Mouse (Mus musculus) MEL-GATA-1-ER (cell line): ENCODE measurements around the gene Lilra6.
"Not testable (repeated sequence)": the region's sequence is repeated elsewhere in the genome, so short reads cannot be mapped to it uniquely, and the experiment has no call there.

Source experiments
- DNase-seq: peaks from one replicate; pipeline ENCODE4 v3.0.0-alpha.2; 2012; ENCODE audit warnings: low read depth; ENCODE audit errors: extremely low read depth

The Lilra6 gene

DNA sequence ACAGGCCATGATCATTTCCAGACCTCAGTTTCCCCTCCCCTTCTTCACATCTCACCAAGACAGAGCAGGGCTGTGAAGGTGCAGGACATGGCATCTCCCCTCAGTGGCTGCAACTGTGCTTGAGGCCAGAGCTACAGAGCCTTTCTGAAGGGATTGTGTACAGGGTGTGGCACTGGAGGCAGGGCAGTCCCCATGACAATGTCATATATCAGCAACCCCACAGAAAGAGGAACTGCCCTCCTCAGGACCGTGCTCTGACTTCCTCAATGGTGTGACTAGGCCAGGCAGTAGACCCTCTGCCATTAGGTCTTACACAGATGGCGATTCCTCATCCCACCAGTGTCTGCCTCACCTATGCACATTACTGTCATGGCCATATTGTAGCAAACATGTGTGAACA is at the start of gene Lilra6:
TSS of gene Lilra6 (minus strand) at position 117 of the 400 bp plus-strand sequence.
- peak; percentile 68 for DNase-seq

DNA sequence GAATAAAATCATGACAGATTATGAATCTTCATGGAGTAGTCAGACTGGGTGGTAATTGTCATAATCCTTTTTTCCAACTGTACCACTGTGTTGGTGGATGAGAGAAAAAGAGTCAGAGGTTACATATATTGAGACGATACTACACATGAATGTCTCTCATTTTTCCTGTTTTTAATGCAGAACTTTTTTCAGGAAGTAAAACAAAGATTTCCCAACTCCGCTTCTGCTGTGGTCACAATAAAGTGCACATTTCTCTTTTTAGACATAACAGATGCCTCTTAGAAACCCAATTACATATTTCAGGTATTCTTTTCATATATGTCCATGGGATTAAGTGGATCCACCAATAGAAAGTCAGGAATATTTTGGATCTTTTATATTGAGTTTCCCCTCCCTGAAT is 46.7 kb upstream of the Lilra6 start:
- no peak for DNase-seq

DNA sequence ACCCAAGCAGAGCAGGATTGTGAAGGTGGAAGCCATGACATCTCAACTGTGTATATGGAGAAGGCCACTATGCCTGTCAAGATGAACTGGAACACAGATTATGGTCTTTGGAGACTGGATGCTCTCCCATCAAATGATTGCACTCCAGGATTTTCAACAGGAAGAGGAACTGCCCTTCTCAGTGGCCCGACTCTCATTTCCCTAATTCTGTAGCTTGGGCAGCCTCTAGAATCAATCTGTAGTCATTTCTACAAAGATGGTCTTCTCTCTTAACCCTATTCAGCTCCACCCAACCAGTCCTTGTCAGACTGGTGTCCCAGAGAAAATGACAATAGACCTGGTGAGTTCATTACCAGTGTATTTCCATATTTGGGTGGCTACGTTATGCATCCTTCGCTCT is 42.1 kb upstream of the Lilra6 start:
- DNase-seq = no peak

DNA sequence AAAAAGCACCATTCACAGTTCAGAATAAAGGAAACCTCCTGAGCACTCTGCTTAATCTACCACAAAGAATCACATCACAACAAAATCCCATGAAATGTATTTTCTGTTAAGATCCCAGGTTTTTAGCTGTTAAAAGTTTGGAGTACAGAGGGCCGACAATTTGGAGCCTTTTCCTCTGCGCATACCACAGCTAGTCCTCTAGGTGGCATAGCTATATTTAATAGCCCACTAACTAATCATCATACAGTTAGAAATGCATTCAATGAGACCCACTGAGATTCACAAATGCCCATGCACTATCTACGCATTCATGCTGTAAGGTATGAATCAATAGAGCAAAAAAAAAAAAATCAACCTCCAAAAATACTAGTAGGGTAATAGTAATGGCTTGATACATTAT is 33.9 kb upstream of the Lilra6 start:
- peak; percentile 10 for DNase-seq

DNA sequence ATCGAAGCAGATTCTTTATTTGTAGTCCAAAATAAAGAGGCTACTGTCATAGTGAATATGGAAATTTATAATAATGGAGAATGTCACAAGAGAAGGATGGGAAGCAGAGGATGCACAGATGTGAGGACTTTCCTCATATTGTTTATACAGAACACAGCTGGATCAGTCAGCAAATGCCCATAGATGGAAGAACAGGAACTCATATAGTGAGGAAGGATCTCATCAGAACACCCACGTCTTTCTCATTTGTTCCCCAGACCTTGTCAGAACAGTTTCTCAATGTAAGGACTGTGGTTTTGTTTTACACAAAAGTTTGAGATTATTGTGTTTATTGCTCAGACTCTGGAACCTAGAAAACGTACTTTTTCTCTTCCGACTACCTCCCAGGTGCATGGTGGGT is 32.9 kb upstream of the Lilra6 start:
- no peak for DNase-seq

DNA sequence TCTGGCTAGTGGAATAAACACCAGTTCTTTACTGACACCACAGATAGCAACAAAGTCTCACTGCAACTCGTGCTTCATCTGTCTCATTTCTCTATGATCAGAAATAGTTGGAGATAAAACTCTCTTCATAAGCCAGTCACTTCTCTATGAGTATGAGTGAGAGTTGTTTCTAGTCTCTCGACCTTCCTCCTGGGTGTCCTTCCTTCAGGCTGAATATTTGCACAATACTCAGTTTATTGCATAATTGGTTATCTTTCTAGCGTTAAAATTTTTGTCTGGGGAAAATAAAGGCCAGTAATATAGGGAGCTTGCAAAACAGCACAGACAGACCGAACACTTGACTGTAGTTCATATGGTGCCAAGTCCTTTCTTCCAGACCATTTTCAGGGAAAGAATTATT is 30.8 kb upstream of the Lilra6 start:
- DNase-seq = no peak

DNA sequence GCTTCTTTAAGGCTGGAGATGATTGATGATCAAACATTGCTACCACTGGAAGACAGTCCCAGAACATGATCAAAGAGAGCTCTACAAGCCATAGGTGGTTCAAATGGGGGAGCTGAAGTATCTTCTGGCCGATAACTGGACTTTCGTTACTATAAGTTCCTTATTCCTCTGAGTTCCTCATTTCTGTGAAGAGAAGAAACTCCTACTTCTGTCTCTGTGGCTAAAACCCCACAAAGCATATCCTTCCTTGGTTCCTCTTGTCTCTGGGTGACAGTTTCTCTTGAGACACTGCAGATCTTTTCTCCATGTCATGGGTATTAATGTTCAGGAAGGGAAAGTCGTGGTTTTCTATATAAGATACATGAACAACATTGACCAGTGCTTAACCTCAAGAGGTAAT is 25.6 kb upstream of the Lilra6 start:
- peak; percentile 90 for DNase-seq

DNA sequence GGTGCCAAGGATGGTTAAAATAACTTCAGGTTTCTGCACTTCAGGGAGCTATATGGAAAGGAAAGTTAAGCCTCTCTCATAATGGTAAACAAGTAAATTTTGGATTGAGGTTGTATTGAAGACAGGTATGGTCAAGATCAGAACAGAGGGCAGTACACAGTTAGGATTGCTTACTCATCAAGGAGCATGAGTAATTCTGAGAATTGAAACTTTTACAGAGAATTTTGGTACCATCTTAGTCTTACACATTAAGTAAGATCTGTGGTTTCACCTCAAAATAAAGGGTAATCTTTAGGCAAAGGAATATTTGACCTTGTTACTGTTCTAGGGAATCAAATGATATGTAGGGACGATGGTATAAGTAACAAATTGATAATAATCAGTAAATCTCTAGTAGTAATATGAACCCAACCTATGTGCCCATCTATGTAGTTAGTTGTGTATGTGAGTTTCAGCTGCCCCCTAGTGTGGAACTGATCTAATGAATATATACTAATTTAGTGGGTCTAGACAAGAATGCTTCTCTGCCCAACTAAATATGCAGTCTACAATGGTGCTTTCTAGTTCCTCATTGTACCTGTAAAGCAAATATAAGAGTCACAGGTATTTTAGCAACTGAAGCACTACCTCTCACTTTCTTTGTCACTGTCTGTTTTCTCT is 24.7 kb upstream of the Lilra6 start:
- DNase-seq = peak; percentile 25

DNA sequence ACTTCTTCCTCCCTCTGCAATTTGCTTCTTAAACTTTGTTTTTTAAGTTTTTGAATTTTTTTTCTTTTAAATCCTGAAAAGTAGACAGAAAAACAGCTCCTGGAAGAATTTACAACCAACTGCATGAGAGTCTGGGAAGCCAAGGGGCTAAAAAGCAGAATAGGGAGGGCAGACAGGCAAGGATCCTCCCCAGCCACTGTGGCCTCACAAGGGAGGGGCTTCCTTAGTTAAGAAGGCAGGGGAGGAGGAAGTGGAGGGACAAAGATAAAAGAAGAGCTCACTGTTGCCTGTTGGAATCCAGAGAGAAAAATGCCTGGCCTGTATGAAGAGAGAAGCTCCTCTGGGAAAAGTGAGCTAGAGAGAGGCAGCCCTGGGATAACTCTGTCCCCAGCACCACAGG is 20.2 kb upstream of the Lilra6 start:
- DNase-seq = peak; percentile 47

DNA sequence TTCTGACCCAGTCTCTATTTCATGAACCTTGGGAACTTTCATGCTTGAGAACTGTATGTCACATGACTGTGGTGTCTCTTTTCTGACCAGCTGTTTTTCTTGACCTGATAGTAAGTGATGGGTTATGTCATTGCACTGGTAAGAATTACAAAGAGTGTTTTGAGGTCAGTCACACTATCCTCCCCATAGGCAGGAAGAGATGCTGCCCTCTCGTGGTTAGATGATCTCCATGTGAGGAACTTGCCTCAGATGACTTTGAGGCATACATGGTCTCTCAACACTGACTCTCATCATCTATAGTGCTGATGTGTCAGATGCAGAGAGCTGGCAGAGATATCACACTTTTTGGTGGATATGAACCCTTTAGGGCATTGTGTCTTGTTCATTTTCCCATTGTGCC is 11.6 kb downstream of the Lilra6 start:
- peak; percentile 30 for DNase-seq

DNA sequence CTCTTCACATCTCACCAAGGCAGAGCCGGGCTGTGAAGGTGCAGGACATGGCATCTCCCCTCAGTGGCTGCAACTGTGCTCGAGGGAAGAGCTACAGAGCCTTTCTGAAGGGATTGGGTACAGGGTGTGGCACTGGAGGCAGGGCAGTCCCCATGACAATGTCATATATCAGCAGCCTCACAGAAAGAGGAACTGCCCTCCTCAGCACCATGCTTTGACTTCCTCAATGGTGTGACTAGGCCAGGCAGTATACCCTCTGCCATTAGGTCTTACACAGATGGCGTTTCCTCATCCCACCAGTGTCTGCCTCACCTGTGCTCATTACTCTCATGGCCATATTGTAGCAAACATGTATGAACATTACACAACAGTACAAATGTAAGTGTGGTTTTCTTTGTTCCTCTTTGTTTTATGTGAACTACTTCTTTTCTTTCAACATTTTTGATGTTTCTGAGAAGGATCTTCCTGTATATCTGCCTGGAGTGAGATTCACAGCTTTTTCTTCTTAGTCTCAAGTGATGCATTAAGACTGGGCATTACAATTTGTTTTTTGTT is 17.2 kb downstream of the Lilra6 start, which contains the start of gene Gm14548:
TSS of gene Gm14548 (minus strand) at position 85 of the 555 bp plus-strand sequence.
- DNase-seq = peak; percentile 88

DNA sequence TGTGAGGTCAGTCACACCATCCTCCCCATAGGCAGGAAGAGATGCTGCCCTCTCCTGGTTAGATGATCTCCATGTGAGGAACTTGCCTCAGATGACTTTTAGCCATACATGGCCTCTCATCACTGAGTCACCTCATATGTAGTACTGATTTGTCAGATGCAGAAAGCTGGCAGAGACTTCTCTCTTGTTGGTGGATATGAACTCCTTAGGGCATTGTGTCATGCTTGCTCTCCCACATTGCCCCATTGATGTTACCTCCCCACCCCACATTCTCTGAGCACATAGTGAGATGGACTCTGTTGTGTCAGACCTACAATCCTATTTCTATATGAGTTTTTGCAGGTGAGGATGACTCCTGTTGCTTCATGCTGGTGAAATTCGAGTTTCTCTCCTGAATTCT is 40.3 kb downstream of the Lilra6 start:
- DNase-seq = not testable (repeated sequence)
